Mouse (Mus musculus) layer of hippocampus, adult 8-10 months (tissue): Measurements from ENCODE around the gene Med22. TPM values are rescaled to one million over a fixed set of nuclear protein-coding genes. Genes with fewer than 3 reads are reported as not detected.

Experiments used
- DNase-seq, 2 experiments: peaks; one replicate each; pipeline ENCODE4 v3.0.0; 2022; ENCODE audit warnings: low spot score in 2 of 2
- total RNA-seq, 4 experiments: library from RNA; stranded (reverse); gene quantifications; 2 replicates each; pipeline ENCODE4 v1.2.4; 2022

Gene Med22
- total RNA-seq, 4 experiments from 2014 or later: 42.5 to 48.9 (median 47.4) TPM

DNA sequence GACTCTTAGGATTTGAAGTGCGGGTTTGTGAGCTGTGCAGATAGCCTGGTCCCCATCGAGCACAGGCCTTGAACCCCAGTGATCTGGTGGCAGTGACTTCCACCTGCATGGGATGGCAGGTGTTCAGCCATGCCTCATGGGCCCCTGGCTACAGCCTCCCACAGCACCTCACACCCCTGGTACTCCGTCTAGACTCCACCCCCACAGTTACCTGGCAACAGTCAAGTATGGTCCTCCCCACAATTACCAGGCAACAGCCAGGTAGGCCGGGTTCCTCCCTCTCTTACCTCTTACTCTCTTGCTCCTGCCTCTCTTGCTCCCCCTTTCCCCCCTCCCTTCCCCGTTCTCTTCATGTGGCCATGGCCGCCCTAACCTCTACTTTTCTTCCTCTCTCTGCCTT lies 39.8 kb downstream of the Med22 start:
- DNase-seq: no peak

DNA sequence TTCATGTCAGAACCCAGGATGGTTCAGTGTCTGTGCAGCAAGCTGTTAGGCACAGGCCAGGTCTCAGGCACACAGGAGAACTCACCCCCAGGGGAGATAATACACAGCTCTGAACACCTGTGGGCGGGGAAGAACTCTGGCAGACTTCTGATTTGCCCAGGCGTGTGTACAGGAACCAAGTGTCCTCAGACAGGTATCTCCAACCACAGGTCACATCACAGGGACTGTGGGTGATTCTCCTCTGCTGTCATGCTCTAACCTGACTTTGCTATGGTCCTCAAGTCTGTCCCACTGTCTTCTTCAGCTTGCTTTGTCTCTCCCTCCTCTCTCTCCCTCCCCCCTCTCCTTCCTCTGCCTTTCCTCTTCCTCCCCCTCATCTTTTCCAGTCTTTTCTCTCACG lies 45.6 kb downstream of the Med22 start, which contains the start of gene Abo:
Gene Abo, minus strand, starts transcription at position 101 of the 400 bp plus-strand sequence.
- no peak for DNase-seq

DNA sequence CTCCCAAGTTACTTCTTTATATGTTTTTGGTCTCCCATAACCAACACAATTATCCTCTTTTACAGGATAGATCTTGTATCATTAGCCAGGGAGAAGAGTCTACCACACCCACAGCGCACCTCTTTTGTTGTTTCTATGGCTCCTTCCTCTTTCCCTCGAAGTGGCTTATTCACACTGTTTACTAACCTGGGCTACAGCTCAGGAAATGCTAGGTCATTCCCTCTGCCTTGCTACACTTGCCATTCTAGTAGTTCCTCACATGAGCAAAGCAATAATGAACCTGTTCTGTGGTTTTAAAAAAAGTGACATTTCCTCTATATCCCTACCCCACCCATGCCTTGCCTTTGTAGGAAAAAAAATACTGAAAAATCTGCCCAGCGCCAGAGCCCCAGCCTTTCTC lies 47.6 kb downstream of the Med22 start:
- DNase-seq: no peak

Other genes starting within 250 kb of the Med22 start
- gene Lcn4, start 239.4 kb downstream of the Med22 start, total RNA-seq: not detected
- not detected for gene Abo, start 45.7 kb downstream of the Med22 start, total RNA-seq
- gene Surf6, start 7.8 kb downstream of the Med22 start, total RNA-seq: 10 to 100 TPM; 21.4 to 29.3 (median 22.9) TPM
- 100 to 1,000 TPM; 201 to 291 (median 240) TPM for gene Rpl7a, start 87 bp upstream of the Med22 start, total RNA-seq
- 10 to 100 TPM; 36.2 to 42.4 (median 37.7) TPM for gene Surf2, start 5.7 kb upstream of the Med22 start, total RNA-seq
- 100 to 1,000 TPM; 102 to 124 (median 112) TPM for gene Surf1, start 5.9 kb upstream of the Med22 start, total RNA-seq
- gene Surf4, start 23.3 kb upstream of the Med22 start, total RNA-seq: 10 to 100 TPM; 50.4 to 57.6 (median 55.9) TPM
- under 1 TPM in 3 of 4 experiments, not detected in 1; 0.34 to 1.00 (median 0.35) TPM for gene Stkld1, start 23.4 kb upstream of the Med22 start, total RNA-seq
- 10 to 100 TPM; 55.6 to 67.6 (median 59.5) TPM for gene Rexo4, start 53.7 kb upstream of the Med22 start, total RNA-seq
- 1 to 10 TPM; 1.4 to 4.9 (median 2.1) TPM for gene Adamts13, start 62.7 kb upstream of the Med22 start, total RNA-seq
- 10 to 100 TPM; 40.2 to 46.8 (median 42.0) TPM for gene Cacfd1, start 99.2 kb upstream of the Med22 start, total RNA-seq
- 10 to 100 TPM; 33.6 to 37.1 (median 34.4) TPM for gene Slc2a6, start 117.3 kb upstream of the Med22 start, total RNA-seq
- 1 to 10 TPM in 3 of 4 experiments, under 1 TPM in 1; 0.54 to 2.7 (median 1.7) TPM for gene Mymk, start 161.5 kb upstream of the Med22 start, total RNA-seq
- gene Adamtsl2, start 168.7 kb upstream of the Med22 start, total RNA-seq: 10 to 100 TPM in 2 of 4 experiments, 1 to 10 TPM in 2; 8.9 to 13.8 (median 11.1) TPM
- 100 to 1,000 TPM in 2 of 4 experiments, 10 to 100 TPM in 2; 87.0 to 124 (median 100) TPM for gene Fam163b, start 231.8 kb upstream of the Med22 start, total RNA-seq